Mouse (Mus musculus): ENCODE data around the gene Dock2.

GRCm38 (mm10) chr11:34398555-34398954 lies 385.1 kb downstream of the Dock2 start:
- TF ChIP-seq CTCF (IDR thresholded peaks at IDR 0.05; ENCODE audit: borderline replicate concordance, insufficient read depth, low read length): no peak
- no peak for TF ChIP-seq POLR2A (IDR thresholded peaks at IDR 0.05; ENCODE audit: low read depth, low read length)

All from embryonic fibroblast, embryonic 13.5 days (primary cell).